ENCODE assay signal across 10 mouse cellular contexts in genomic region chr7:126537820-126538585, GRCm38 (mm10). TPM values are rescaled to one million over a fixed set of nuclear protein-coding genes. Genes with fewer than 3 reads are reported as not detected.
DNase-seq lines count a peak whose midpoint lies in the region; ATAC-seq lines count a peak whose summit lies in the region.
"Had no signal": no experiment of that assay in that cellular context is flagged by ENCODE, and none has a peak within 500 bp of the region (broad histone marks: within the 10 kb centered on the region; RNA-seq: fewer than 3 reads in every experiment).

No protein-coding gene starts in this region.

- DNase-seq in heart, postnatal 4 days, result peak; percentile 12
- no peak for DNase-seq in heart, adult 8-10 months (ENCODE audit: low spot score)
- peak; percentile 13 for DNase-seq in right cerebral cortex, adult 18-20 months
- DNase-seq in right cerebral cortex, postnatal 14 days, result no peak
- peak; percentile 74 for DNase-seq in splenic B cell, adult 2 months (ENCODE audit: low read depth, low spot score)
- DNase-seq in adrenal gland, postnatal 4 days (ENCODE audit: low spot score in 2 of 2), result no peak
- DNase-seq in urinary bladder, postnatal 25 days (ENCODE audit: low spot score), result no peak

- H3K36me3 ChIP-seq in splenic B cell, adult 2 months (ENCODE audit: control insufficient read depth, insufficient read depth, low read length, poor library complexity, severe bottlenecking), result no peaks in the 10 kb centered on the region
- H3K36me3 ChIP-seq: embryonic facial prominence, embryonic 15.5 days; limb, embryonic 12.5 days had no signal

- ATAC-seq in common myeloid progenitor, adult 5-6 weeks (replicated peaks; ENCODE audit: low read depth, poor library complexity, severe bottlenecking), result 0 out of 2 replicates have a peak, but pooled peaks have one; percentile 36

- no peaks in the 10 kb centered on the region for H3K27me3 ChIP-seq in splenic B cell, adult 2 months (ENCODE audit: control insufficient read depth, insufficient read depth, low read length, poor library complexity, severe bottlenecking)

RNA-seq across cellular contexts. Expression of gene Eif3c, which starts 28.2 kb away (rescaled TPM):
- total RNA-seq in heart, postnatal 4 days (2021), result 100 to 1,000 TPM; 159 to 161 TPM
- 100 to 1,000 TPM; 141 to 155 (median 143) TPM for total RNA-seq in heart, adult 8-10 months (2022)
- total RNA-seq in common myeloid progenitor, adult 5-6 weeks (2017), result 231 and 257 TPM in 2 replicates
- total RNA-seq in adrenal gland, postnatal 4 days (2021), result 100 to 1,000 TPM; 255 to 260 TPM

RNA-seq across cellular contexts. Expression of gene Atxn2l, which starts 34.8 kb away (rescaled TPM):
- 10 to 100 TPM; 60.0 to 65.7 TPM for total RNA-seq in heart, postnatal 4 days (2021)
- total RNA-seq in heart, adult 8-10 months (2022), result 10 to 100 TPM; 30.7 to 39.3 (median 35.2) TPM
- 37.0 and 51.1 TPM in 2 replicates for total RNA-seq in common myeloid progenitor, adult 5-6 weeks (2017)
- 100 to 1,000 TPM; 109 to 127 TPM for total RNA-seq in adrenal gland, postnatal 4 days (2021)

RNA-seq across cellular contexts. Expression of gene Apobr, which starts 46.7 kb away (rescaled TPM):
- under 1 TPM; 0.21 to 0.95 TPM for total RNA-seq in heart, postnatal 4 days (2021)
- 1 to 10 TPM in 2 of 4 experiments, under 1 TPM in 2; 0.44 to 1.9 (median 0.75) TPM for total RNA-seq in heart, adult 8-10 months (2022)
- total RNA-seq in common myeloid progenitor, adult 5-6 weeks (2017), result 5.7 and 6.5 TPM in 2 replicates
- total RNA-seq in adrenal gland, postnatal 4 days (2021), result 1 to 10 TPM; 1.1 to 1.2 TPM

RNA-seq across cellular contexts. Expression of gene Cln3, which starts 47.6 kb away (rescaled TPM):
- 10 to 100 TPM; 13.4 to 14.0 TPM for total RNA-seq in heart, postnatal 4 days (2021)
- total RNA-seq in heart, adult 8-10 months (2022), result 10 to 100 TPM; 12.9 to 15.6 (median 14.1) TPM
- 18.1 and 21.2 TPM in 2 replicates for total RNA-seq in common myeloid progenitor, adult 5-6 weeks (2017)
- total RNA-seq in adrenal gland, postnatal 4 days (2021), result 10 to 100 TPM; 30.7 to 32.1 TPM

RNA-seq across cellular contexts. Expression of gene Tufm, which starts 50.8 kb away (rescaled TPM):
- total RNA-seq in heart, postnatal 4 days (2021), result 100 to 1,000 TPM; 224 to 238 TPM
- 100 to 1,000 TPM; 288 to 326 (median 304) TPM for total RNA-seq in heart, adult 8-10 months (2022)
- 92.3 and 108 TPM in 2 replicates for total RNA-seq in common myeloid progenitor, adult 5-6 weeks (2017)
- total RNA-seq in adrenal gland, postnatal 4 days (2021), result 100 to 1,000 TPM; 158 to 166 TPM

Comparison
In these comparisons a context has a peak if more than half of its experiments do, and no peak if none do; other contexts are left out.
1. DNase-seq: peak in heart, postnatal 4 days (single experiment), right cerebral cortex, adult 18-20 months (single experiment) and splenic B cell, adult 2 months (single experiment); none in heart, adult 8-10 months (single experiment), right cerebral cortex, postnatal 14 days (single experiment), adrenal gland, postnatal 4 days (0 of 2) and urinary bladder, postnatal 25 days (single experiment).